In genomic region chr9:62240036-62240435, GRCm38 (mm10) we compare ENCODE assay signal across 20 mouse cellular contexts. TPM values are rescaled to one million over a fixed set of nuclear protein-coding genes. Genes with fewer than 3 reads are reported as not detected.
"Had no signal": no experiment of that assay in that cellular context is flagged by ENCODE, and none has a peak within 500 bp of the region (broad histone marks: within the 10 kb centered on the region; RNA-seq: fewer than 3 reads in every experiment).

No protein-coding gene starts in this region.

- H3K9ac ChIP-seq: limb, embryonic 12.5 days; liver, embryonic 13.5 days; liver, postnatal 0 days; lung, embryonic 15.5 days; midbrain, embryonic 13.5 days had no signal

- H3K27ac ChIP-seq: layer of hippocampus, adult 2 months; limb, embryonic 12.5 days; liver, embryonic 13.5 days; lung, embryonic 15.5 days; macrophage; midbrain, embryonic 13.5 days; stomach, postnatal 0 days had no signal

- H3K27me3 ChIP-seq: liver, embryonic 13.5 days; midbrain, embryonic 13.5 days had no signal

- ATAC-seq: liver, postnatal 0 days; midbrain, embryonic 13.5 days had no signal

- H3K9me3 ChIP-seq: limb, embryonic 12.5 days; liver, embryonic 13.5 days; lung, embryonic 15.5 days; midbrain, embryonic 13.5 days had no signal

- H3K36me3 ChIP-seq: limb, embryonic 12.5 days; liver, embryonic 13.5 days; lung, embryonic 15.5 days; midbrain, embryonic 13.5 days had no signal

- H3K4me2 ChIP-seq: limb, embryonic 12.5 days; liver, embryonic 13.5 days; lung, embryonic 15.5 days; midbrain, embryonic 13.5 days had no signal

- H3K4me1 ChIP-seq: limb, embryonic 12.5 days; liver, embryonic 13.5 days had no signal

- DNase-seq: kidney, postnatal 10 days; kidney, postnatal 4 days; liver; liver, embryonic 13.5 days; liver, postnatal 0 days; lung, postnatal 14 days; right cerebral cortex, adult 18-20 months; thymus, adult 2 months; thymus, postnatal 25 days had no signal

- H3K4me3 ChIP-seq: layer of hippocampus, adult 2 months; limb, embryonic 12.5 days; liver, embryonic 13.5 days; lung, embryonic 15.5 days; megakaryocyte, embryonic 14.5 days; midbrain, embryonic 13.5 days had no signal

RNA-seq across cellular contexts. Expression of gene Spesp1, which starts 42.0 kb away (rescaled TPM):
- total RNA-seq: monocyte, adult 5-6 weeks had no signal
- polyA plus RNA-seq: kidney, embryonic 14.5 days; limb, embryonic 12.5 days; liver, embryonic 13.5 days; liver, postnatal 0 days; lung, embryonic 15.5 days; macrophage; neural tube, embryonic 14.5 days; stomach, postnatal 0 days; urinary bladder, adult 2 months had no signal
